ENCODE assay signal across 10 mouse cellular contexts in the genomic region with DNA sequence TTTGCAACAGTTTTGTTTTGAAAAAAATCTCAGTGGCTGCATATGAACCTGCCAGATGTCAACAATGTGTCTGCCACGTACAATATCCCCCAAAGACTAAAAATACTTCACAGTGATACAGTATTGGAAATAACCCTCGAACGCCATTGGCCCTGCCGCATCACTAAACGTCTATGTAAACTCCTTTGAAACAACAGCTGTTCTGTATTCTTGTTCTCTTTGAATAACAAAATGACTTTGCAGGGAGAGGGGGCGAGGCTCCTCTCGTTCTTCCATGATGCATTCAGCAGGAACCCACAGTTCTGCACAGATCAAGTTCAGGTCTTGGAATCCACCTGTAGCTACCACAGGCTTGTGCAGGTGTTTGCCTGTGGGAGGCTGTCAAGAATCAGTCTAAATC.
DNase-seq lines count a peak whose midpoint lies in the region; ATAC-seq lines count a peak whose summit lies in the region.
"Had no signal": no experiment of that assay in that cellular context is flagged by ENCODE, and none has a peak within 500 bp of the region (broad histone marks: within the 10 kb centered on the region; RNA-seq: fewer than 3 reads in every experiment).

No protein-coding gene starts in this region.

- no peak overlapping the region for H3K9ac ChIP-seq in limb, embryonic 13.5 days
- H3K9ac ChIP-seq: limb, embryonic 15.5 days had no signal

- no peak overlapping the region for H3K4me2 ChIP-seq in limb, embryonic 13.5 days (replicated peaks)
- H3K4me2 ChIP-seq: limb, embryonic 15.5 days had no signal

- H3K27me3 ChIP-seq in limb, embryonic 13.5 days, result no peaks in the 10 kb centered on the region
- H3K27me3 ChIP-seq in limb, embryonic 10.5 days (ENCODE audit: low read depth, poor library complexity, severe bottlenecking), result no peaks in the 10 kb centered on the region
- H3K27me3 ChIP-seq: limb, embryonic 15.5 days had no signal

- H3K4me1 ChIP-seq in limb, embryonic 13.5 days, result peaks cover 4% of the 10 kb centered on the region; the same call in 1 of the 2 replicates
- no peaks in the 10 kb centered on the region for H3K4me1 ChIP-seq in limb, embryonic 10.5 days
- H3K4me1 ChIP-seq: limb, embryonic 15.5 days had no signal

- 0 out of 2 replicates have a peak, but pooled peaks have one; percentile 9 for ATAC-seq in limb, embryonic 13.5 days (ENCODE audit: low FRiP score, low read depth)
- ATAC-seq: intestine, postnatal 0 days had no signal

- no peak overlapping the region for H3K4me3 ChIP-seq in limb, embryonic 13.5 days
- H3K4me3 ChIP-seq in limb, embryonic 10.5 days, result no peak overlapping the region
- H3K4me3 ChIP-seq: limb, embryonic 15.5 days had no signal

- no peaks in the 10 kb centered on the region for H3K9me3 ChIP-seq in limb, embryonic 13.5 days
- no peaks in the 10 kb centered on the region for H3K9me3 ChIP-seq in limb, embryonic 10.5 days (replicated peaks)
- H3K9me3 ChIP-seq: limb, embryonic 15.5 days had no signal

- no peaks in the 10 kb centered on the region for H3K36me3 ChIP-seq in limb, embryonic 13.5 days
- no peaks in the 10 kb centered on the region for H3K36me3 ChIP-seq in limb, embryonic 10.5 days
- H3K36me3 ChIP-seq: limb, embryonic 15.5 days had no signal

- DNase-seq in limb, embryonic 10.5 days (ENCODE audit: low spot score), result no peak
- DNase-seq in frontal cortex, postnatal 14 days (ENCODE audit: low spot score in 2 of 2), result peak; percentile 53 to 61
- peak; percentile 63 to 74 for DNase-seq in left cerebral cortex, adult 9 months (ENCODE audit: low spot score in 2 of 2)
- peak; percentile 88 for DNase-seq in telencephalon, adult 2 months (ENCODE audit: low read depth, low spot score)
- DNase-seq in adrenal gland, postnatal 4 days (ENCODE audit: low spot score in 2 of 2), result no peak
- no peak for DNase-seq in kidney, postnatal 36 days
- DNase-seq: cerebellum, adult 8-10 months had no signal

- WGBS in limb, embryonic 13.5 days, result 60% methylated on average over 7 of the region's 7 CpGs
- 85% methylated on average over 7 of the region's 7 CpGs for WGBS in limb, embryonic 10.5 days

- no peak overlapping the region for H3K27ac ChIP-seq in limb, embryonic 13.5 days
- H3K27ac ChIP-seq in limb, embryonic 10.5 days, result no peak overlapping the region
- H3K27ac ChIP-seq: limb, embryonic 15.5 days had no signal

Comparison
In these comparisons a context has a peak if more than half of its experiments do, and no peak if none do; other contexts are left out.
1. DNase-seq: peak in frontal cortex, postnatal 14 days (2 of 2), left cerebral cortex, adult 9 months (2 of 2) and telencephalon, adult 2 months (single experiment); none in limb, embryonic 10.5 days (single experiment), adrenal gland, postnatal 4 days (0 of 2) and kidney, postnatal 36 days (0 of 2).